Mouse (Mus musculus): ENCODE results near the gene Hap1. TPM values are rescaled to one million over a fixed set of nuclear protein-coding genes. Genes with fewer than 3 reads are reported as not detected.

Gene Hap1
- polyA plus RNA-seq, 1 experiment, result 226 TPM

- TF ChIP-seq POLR2A (IDR thresholded peaks at IDR 0.05; ENCODE audit: borderline replicate concordance, extremely low read depth, insufficient read depth, insufficient read length, poor library complexity, severe bottlenecking), result no peak
- no peak for TF ChIP-seq CTCF (IDR thresholded peaks at IDR 0.05; ENCODE audit: borderline replicate concordance, extremely low read depth, insufficient read depth, insufficient read length)
Observed at GRCm38 (mm10) chr11:100396886-100397599, 41.1 kb upstream of the Hap1 start.

GRCm38 (mm10) chr11:100395861-100396631 is 40.1 kb upstream of the Hap1 start:
- no peak for TF ChIP-seq CTCF (IDR thresholded peaks at IDR 0.05; ENCODE audit: borderline replicate concordance, extremely low read depth, insufficient read depth, insufficient read length)
- no peak for TF ChIP-seq POLR2A (IDR thresholded peaks at IDR 0.05; ENCODE audit: borderline replicate concordance, extremely low read depth, insufficient read depth, insufficient read length, poor library complexity, severe bottlenecking)
- DNase-seq (ENCODE audit: low read depth), result no peak

More at GRCm38 (mm10) chr11:100396886-100397599, 41.1 kb upstream of the Hap1 start:
- DNase-seq (ENCODE audit: low read depth), result peak; percentile 20

GRCm38 (mm10) chr11:100395200-100395599 is 39.3 kb upstream of the Hap1 start:
- TF ChIP-seq POLR2A (IDR thresholded peaks at IDR 0.05; ENCODE audit: borderline replicate concordance, extremely low read depth, insufficient read depth, insufficient read length, poor library complexity, severe bottlenecking) (no peak), CTCF (IDR thresholded peaks at IDR 0.05; ENCODE audit: borderline replicate concordance, extremely low read depth, insufficient read depth, insufficient read length) (no peak)
- DNase-seq (ENCODE audit: low read depth), result no peak

GRCm38 (mm10) chr11:100394353-100395074 is 38.6 kb upstream of the Hap1 start:
- no peak for DNase-seq (ENCODE audit: low read depth)
- TF ChIP-seq POLR2A (IDR thresholded peaks at IDR 0.05; ENCODE audit: borderline replicate concordance, extremely low read depth, insufficient read depth, insufficient read length, poor library complexity, severe bottlenecking) (no peak), CTCF (IDR thresholded peaks at IDR 0.05; ENCODE audit: borderline replicate concordance, extremely low read depth, insufficient read depth, insufficient read length) (no peak)

- DNase-seq (ENCODE audit: low read depth), result no peak
- TF ChIP-seq CTCF (IDR thresholded peaks at IDR 0.05; ENCODE audit: borderline replicate concordance, extremely low read depth, insufficient read depth, insufficient read length) (no peak), POLR2A (IDR thresholded peaks at IDR 0.05; ENCODE audit: borderline replicate concordance, extremely low read depth, insufficient read depth, insufficient read length, poor library complexity, severe bottlenecking) (no peak)
Observed at GRCm38 (mm10) chr11:100393733-100394132, 37.8 kb upstream of the Hap1 start.

- DNase-seq (ENCODE audit: low read depth), result no peak
- no peak for TF ChIP-seq POLR2A (IDR thresholded peaks at IDR 0.05; ENCODE audit: borderline replicate concordance, extremely low read depth, insufficient read depth, insufficient read length, poor library complexity, severe bottlenecking)
- TF ChIP-seq CTCF (IDR thresholded peaks at IDR 0.05; ENCODE audit: borderline replicate concordance, extremely low read depth, insufficient read depth, insufficient read length), result no peak
Observed at GRCm38 (mm10) chr11:100392958-100393357, 37.0 kb upstream of the Hap1 start.

- no peak for TF ChIP-seq CTCF (IDR thresholded peaks at IDR 0.05; ENCODE audit: borderline replicate concordance, extremely low read depth, insufficient read depth, insufficient read length)
- TF ChIP-seq POLR2A (IDR thresholded peaks at IDR 0.05; ENCODE audit: borderline replicate concordance, extremely low read depth, insufficient read depth, insufficient read length, poor library complexity, severe bottlenecking), result no peak
- no peak for DNase-seq (ENCODE audit: low read depth)
Observed at GRCm38 (mm10) chr11:100391884-100392345, 36.0 kb upstream of the Hap1 start.

GRCm38 (mm10) chr11:100391081-100391883 is 35.4 kb upstream of the Hap1 start:
- peak; percentile 51 for DNase-seq (ENCODE audit: low read depth)
- TF ChIP-seq CTCF (IDR thresholded peaks at IDR 0.05; ENCODE audit: borderline replicate concordance, extremely low read depth, insufficient read depth, insufficient read length) (no peak), POLR2A (IDR thresholded peaks at IDR 0.05; ENCODE audit: borderline replicate concordance, extremely low read depth, insufficient read depth, insufficient read length, poor library complexity, severe bottlenecking) (no peak)

- no peak for TF ChIP-seq CTCF (IDR thresholded peaks at IDR 0.05; ENCODE audit: borderline replicate concordance, extremely low read depth, insufficient read depth, insufficient read length)
- TF ChIP-seq POLR2A (IDR thresholded peaks at IDR 0.05; ENCODE audit: borderline replicate concordance, extremely low read depth, insufficient read depth, insufficient read length, poor library complexity, severe bottlenecking), result no peak
- no peak for DNase-seq (ENCODE audit: low read depth)
Observed at GRCm38 (mm10) chr11:100389931-100390445, 34.1 kb upstream of the Hap1 start.

- no peak for DNase-seq (ENCODE audit: low read depth)
Observed at GRCm38 (mm10) chr11:100388588-100388987, 32.7 kb upstream of the Hap1 start.

More at GRCm38 (mm10) chr11:100388588-100388987, 32.7 kb upstream of the Hap1 start:
- TF ChIP-seq POLR2A (IDR thresholded peaks at IDR 0.05; ENCODE audit: borderline replicate concordance, extremely low read depth, insufficient read depth, insufficient read length, poor library complexity, severe bottlenecking) (no peak), CTCF (IDR thresholded peaks at IDR 0.05; ENCODE audit: borderline replicate concordance, extremely low read depth, insufficient read depth, insufficient read length) (no peak)
